Mouse (Mus musculus) kidney, postnatal 10 days (tissue): Measurements from ENCODE around the gene Rbms1.

ENCODE experiments used
- DNase-seq: peaks from one replicate; pipeline ENCODE4 v3.0.0; 2021; ENCODE audit warnings: mixed read lengths

Gene Rbms1

GRCm38 (mm10) chr2:60914524-60915280, 48.3 kb downstream of the Rbms1 start:
- DNase-seq: no peak

DNA sequence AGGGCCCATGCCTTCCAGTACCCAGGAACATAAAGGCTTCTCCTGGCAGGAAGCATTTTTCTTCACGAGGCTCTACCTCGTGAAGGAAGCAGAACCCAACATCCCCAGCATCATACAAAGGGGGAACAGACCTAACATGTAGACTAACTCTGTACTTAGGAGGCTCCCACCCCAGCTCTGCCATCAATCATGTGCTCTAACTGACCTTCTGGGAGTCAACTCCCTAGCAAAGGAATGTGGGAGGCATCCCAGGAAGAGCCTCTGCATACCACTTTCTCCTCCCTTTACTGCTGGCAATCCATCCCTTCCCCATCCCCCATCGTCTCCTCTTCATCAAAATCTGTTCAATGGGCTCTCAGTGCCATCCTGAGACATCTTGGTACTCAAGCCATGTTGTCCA, 49.7 kb downstream of the Rbms1 start:
- DNase-seq: no peak

GRCm38 (mm10) chr2:60911716-60912115, 51.3 kb downstream of the Rbms1 start:
- DNase-seq: no peak

DNA sequence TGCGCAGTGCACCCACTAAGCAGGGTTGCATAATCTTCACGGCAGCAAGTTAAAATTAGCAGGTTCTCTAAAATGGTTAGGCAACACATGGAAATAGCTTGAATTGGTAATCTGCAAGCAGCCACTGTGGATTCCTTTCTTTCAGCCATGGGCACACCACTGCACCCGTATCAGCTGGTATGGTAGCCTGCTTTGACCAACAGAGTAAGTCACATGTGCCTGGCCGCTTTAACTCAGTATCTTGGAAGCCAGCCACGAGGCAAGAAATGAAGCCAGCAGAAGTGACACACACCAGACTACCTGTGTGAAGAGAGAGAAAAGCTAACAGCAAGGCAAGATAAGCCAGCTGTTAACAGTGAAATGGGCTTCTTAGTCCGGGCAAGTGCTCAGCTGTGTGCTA, 52.2 kb downstream of the Rbms1 start:
- peak; percentile 63 for DNase-seq

GRCm38 (mm10) chr2:60908551-60908950, 54.4 kb downstream of the Rbms1 start:
- no peak for DNase-seq

DNA sequence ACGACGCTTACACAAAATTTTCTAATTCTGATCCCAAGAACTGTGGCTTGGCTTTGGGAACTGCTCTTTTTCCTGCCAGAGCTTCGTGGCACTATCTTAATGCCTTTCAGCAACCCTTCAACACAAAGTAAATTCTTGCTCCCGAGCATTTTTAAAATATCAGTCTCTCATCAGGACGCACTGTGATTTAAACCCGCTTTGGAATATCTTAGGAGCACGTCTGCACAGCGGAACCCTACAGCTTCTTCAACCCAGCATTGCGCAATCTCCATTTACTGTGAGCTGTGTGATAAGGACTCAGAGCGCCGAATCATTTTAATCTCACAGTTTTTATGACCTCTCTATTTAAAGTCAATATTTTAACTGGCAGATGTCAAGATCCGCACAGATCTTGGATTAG, 54.9 kb downstream of the Rbms1 start:
- DNase-seq: no peak

DNA sequence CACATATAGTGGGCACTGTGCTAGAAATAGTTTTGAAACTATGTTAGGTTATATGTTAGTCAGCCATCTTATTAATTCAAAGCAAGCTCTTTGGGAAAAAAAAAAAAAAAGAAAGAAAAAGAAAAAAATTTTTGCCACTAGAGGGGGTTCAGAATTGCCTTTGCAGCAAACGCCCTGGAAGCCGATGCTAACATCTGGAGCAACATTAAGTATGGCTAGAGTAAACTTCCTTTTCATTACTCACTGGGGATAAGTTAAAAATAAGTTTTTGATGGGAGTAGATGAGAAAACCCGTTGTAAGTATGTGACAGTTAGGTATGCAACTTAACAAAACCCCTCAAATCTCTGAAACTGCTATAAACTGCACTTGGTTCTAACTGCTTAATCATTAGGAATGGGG, 57.7 kb downstream of the Rbms1 start:
- peak; percentile 53 for DNase-seq

DNA sequence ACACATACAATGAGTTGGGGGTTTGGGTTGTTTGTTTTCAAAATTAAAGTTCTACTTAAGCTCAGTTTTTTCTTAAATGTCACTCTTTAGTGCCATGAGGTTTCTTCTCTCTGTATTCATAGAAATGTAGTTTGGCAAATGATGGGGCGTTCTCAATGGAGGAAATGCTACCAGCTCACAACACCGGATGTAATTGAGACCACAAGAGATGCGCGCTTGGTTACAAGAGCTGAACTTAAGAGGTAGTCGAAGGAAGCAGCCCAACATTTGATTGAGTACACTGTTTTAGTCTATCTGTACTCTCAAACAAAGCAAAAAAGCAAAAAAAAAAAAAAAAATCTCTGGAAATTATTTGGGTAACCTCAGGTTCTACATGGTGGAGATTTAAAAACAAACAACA, 58.9 kb downstream of the Rbms1 start:
- DNase-seq: no peak

GRCm38 (mm10) chr2:60903535-60903934, 59.5 kb downstream of the Rbms1 start:
- DNase-seq: no peak

DNA sequence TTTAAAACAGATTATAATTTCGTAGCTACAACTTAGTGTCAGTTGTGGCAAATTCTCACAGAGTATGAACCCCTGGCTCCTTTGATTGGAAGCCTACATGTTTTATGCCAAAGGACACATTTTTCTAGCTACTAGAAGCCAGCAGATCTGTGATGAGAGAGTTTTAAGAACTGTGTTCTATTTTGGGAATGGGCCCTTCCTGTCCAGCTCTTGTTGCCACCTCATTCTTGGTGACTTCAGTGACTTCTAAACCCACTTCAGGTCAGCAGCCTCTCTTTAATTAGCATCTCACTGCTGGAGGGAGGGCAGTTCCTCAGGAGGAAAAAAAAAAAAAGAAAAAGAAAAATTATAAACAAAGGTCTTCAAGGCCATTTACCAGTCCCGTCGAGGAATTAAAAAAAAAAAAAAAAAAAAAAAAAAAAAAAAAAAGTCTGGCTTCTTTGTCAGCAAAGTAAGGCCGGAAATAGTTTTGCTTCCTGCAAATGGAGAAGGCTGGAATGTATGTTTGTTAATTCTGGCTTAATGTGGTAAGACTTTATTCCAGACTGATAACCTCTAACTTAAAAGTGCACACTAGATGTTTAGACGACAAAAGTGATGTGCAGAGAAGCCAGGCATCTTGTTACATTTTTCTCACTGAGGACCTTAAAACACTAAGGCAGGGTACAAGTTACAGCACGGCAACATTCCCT, 60.4 kb downstream of the Rbms1 start:
- no peak for DNase-seq

DNA sequence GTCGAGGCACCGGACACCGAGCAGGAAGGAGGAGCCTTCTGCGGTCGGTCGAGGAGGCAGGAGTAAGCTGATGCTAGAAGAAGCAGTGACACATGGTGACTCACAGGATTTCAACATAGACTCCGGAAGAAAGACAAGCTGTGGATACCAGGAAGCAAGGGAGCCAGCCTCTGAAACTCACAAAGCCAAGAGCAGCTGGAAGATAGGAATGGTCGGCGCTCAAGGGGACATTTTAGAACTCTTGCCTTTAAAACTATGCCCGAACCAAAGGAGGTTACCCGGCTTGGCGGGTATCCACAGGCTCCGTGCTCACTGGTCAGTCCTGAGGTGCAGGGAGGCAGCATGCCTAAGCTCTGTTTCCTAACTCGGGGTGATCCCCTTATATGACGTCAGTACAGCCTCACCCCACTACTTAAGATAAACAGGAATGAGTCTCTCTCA, 61.5 kb downstream of the Rbms1 start:
- DNase-seq: peak; percentile 51

- DNase-seq: no peak
Measured at GRCm38 (mm10) chr2:60901013-60901412, 62.0 kb downstream of the Rbms1 start.

DNA sequence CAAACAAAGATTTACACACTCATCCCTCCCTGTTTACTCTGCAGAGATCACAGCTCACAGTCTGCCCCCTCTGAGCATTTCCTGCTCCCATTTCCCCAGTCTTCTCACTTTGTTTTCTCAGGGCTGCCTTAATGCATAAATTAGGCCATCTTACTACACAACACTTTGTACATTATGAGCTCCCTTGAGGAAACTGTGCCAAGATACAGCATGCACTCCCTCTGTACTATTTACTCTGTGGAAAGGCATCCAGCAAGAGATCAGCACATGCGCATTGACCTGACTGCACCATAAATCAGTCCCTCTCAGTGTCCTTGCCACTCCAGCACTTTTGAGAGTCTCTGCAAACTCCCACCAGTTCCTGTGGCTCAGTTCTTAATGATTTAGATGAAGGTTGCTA, 70.0 kb downstream of the Rbms1 start:
- DNase-seq: peak; percentile 40

DNA sequence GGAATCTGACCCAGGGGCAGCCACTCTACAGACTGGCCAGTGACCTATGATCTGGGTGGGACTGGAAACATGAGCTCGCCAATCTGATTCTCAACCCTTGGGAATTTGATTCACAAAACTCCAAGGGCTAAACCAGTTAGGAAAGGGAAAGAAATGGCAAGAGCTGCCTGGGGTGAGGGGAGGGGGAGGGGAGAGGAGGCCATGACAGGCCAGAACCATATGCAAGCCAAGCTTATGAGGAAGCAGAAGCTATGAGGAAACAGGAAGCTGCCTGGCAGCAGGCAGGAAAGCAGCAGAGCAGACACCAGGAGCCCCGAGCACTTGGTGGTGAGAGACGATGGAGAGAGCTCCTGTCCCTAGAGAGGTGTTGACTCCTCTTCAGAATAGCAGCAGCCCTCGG, 79.1 kb downstream of the Rbms1 start:
- peak; percentile 53 for DNase-seq

- DNase-seq: no peak
Measured at GRCm38 (mm10) chr2:60883043-60883365, 80.0 kb downstream of the Rbms1 start.

- no peak for DNase-seq
Measured at GRCm38 (mm10) chr2:60882202-60883042, 80.6 kb downstream of the Rbms1 start.

DNA sequence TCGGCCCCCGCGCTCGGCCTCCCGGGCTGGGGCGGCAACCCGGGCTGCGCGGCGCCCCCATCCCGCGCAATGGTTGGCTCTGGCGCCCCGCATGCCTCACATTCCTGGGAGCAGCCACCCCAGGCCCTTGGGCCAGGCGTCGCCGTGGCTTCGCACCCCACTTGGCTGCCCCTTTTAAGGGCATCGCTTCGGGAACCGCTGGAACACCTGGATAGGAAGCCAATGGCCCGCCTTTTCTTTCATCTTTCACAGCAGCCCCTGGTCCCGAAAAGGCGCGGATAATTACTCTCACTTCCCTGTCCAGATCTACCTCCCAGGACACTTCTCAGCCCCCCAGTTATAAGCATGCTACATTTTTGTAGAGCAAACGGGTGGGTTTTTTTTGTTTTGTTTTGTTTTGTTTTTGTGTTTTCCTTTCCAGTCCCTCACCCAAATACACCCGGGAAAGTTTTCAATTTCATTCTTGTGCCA, 81.4 kb downstream of the Rbms1 start:
- no peak for DNase-seq

DNA sequence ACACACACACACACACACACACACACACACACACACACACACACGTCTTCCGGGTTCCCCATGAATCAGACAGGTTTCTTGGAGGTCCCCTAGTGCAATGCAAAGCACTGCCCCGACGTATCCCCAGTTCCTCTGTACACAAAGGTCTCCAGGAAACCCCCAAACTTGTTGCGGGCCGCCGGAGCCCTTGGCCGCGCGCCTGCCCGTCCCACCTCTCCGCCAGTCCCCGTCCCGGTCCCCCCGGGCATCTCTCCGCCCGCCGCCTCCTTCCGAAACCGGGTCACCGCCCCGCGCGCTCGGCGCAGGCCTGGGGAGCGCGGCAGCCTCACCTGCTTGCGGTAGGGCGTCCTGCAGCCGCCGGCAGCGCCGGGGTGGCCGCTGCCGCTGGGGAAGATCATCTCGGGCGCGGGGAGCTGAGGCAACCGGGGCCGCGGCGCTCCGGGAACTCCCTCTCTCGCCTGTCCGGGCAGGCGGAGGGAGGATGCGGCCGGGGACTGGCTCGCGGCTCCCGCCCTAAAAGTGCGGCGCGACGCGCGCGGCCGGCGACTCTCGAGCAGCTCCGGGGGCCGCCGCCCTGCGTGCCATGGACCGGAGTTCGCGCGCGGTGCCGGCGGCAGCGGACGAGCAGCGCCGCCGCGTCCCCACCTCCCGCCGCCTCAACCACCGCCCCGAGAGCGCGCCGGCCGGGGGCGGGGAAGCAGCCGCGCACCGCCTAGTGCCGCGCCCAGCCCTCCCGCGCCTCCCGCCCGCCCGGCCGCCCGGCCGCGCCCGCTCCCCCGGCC, 82.0 kb downstream of the Rbms1 start:
- DNase-seq: peak; percentile 88

DNA sequence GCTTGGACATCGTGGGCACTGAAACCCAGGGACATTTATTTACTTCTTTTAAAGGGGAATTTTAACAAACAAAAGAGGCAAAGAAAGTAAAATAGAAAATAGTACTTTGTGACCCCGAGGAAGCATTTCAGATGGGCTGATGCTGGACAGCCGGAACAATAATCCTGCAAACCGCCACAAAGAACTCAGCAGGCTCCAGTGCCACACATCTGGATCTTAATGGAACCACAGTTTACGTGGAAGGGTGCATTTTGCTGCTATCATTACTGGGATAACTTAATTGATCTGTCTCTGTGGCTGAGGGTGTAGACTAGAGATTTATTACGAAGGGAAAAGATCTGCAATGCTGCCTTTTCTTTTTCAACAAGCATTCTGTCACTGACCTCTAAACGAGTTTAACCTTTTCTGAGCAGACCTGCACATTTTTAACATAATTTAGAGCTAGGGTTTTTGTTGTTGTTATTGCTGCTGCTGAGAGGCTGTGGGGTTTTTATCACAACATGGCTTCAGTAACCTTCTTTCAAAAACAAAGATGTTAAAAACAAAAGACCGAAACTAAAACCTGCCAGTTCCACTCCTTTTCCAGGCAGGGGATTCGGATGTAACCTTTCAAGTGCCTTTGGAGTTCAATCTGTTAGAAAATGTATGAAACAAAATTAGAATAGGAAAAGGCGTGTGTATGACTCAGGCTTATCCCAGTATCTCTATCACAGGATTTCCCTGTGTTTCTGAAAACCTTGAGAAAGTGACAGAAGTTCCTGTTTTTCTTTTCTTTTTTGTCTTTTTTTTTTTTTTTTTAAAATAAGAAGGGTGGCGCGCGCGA, 82.8 kb downstream of the Rbms1 start:
- DNase-seq: no peak

GRCm38 (mm10) chr2:60879141-60879818, 83.7 kb downstream of the Rbms1 start:
- DNase-seq: no peak
